Mouse (Mus musculus): ENCODE data around the gene Prkcb.

DNA sequence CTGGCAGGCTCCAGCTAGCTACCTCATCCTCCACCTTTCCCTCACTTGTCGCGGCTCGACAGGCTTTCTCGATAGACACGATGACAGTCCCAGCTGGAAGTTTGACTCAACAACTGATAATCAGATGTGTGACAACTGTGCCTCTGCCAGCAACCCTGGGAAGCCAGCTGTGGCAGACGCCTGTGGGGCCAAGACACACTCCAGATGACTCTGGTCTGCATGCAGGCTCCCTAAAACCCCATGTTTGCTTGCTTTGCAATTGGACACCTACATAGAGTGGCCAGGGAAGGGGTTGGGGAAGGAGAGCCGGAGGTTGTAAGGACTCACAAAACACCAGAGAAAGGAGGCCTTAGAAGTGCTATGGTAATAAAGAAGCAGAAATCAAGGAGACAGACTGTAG, 221.4 kb downstream of the Prkcb start:
- TF ChIP-seq POLR2A (IDR thresholded peaks at IDR 0.05; ENCODE audit: insufficient read depth, low read depth, low read length), result no peak
- no peak for TF ChIP-seq CTCF (IDR thresholded peaks at IDR 0.05)
- no peak for TF ChIP-seq EP300 (IDR thresholded peaks at IDR 0.05; ENCODE audit: insufficient read depth, low read depth, low read length)

Data from heart, adult 2 months (tissue).